Mouse (Mus musculus) mouse trophoblast stem cell (cell line): ENCODE results near the gene Prrxl1.

Experiments used
- in situ Hi-C, 2 experiments: fragments of 300-500 bp; cut with MseI, MboI; formaldehyde crosslinking; loops; 2 replicates in 1 of 2; 3 replicates in 1 of 2; pipeline ENCODE4 v1.15.1; 2025

The Prrxl1 gene

DNA sequence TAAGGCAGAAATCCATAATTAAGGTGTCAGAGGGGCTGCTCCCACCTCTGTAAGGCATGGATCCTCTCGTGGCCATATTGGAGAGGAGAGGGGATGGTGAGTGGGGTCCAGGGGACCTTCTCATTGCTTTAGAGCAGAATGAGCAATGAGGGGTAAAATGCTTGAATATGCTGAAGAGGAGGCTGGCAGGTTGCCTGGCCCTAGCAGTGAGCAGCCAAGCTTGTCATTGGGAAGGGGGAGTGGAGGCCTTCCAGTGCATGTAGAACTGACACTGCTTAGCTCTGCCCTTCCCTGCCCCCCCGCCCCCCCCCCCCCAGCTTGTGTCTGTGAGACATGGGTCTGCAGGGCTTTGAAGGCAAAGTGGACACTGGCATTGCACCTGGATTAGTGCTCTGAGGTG is 28.1 kb downstream of the Prrxl1 start:
- in situ Hi-C loops = no loop called here

DNA sequence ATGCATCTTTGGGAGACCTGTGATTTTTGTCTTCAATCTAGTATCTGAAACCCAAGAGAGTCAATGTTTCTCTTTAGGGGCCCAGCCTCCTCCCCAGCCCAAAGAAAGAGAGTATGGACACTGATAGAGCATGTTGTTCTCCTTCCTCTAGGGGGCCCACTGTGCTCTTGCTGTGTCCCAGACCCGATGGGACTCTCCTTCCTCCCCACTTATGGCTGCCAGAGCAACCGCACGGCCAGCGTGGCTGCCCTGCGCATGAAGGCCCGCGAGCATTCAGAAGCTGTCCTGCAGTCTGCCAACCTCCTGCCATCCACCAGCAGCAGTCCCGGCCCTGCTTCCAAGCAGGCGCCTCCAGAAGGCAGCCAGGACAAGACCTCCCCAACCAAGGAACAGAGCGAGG is 29.4 kb downstream of the Prrxl1 start:
- in situ Hi-C loops = no loop called here

- in situ Hi-C loops = no loop called here
These were observed 33.8 kb downstream of the Prrxl1 start for GRCm38 (mm10) chr14:32632908-32633600.

- in situ Hi-C loops = no loop called here
These were observed 34.9 kb downstream of the Prrxl1 start for GRCm38 (mm10) chr14:32634015-32634682.

GRCm38 (mm10) chr14:32638485-32638884 is 39.3 kb downstream of the Prrxl1 start:
- in situ Hi-C loops = no loop called here

GRCm38 (mm10) chr14:32659781-32660180 is 60.6 kb downstream of the Prrxl1 start:
- in situ Hi-C loops = no loop called here

GRCm38 (mm10) chr14:32663099-32663498 is 63.9 kb downstream of the Prrxl1 start:
- in situ Hi-C loops = no loop called here

GRCm38 (mm10) chr14:32673178-32673577 is 74.0 kb downstream of the Prrxl1 start:
- in situ Hi-C loops = no loop called here

GRCm38 (mm10) chr14:32678565-32678964 is 79.4 kb downstream of the Prrxl1 start:
- in situ Hi-C loops = no loop called here

DNA sequence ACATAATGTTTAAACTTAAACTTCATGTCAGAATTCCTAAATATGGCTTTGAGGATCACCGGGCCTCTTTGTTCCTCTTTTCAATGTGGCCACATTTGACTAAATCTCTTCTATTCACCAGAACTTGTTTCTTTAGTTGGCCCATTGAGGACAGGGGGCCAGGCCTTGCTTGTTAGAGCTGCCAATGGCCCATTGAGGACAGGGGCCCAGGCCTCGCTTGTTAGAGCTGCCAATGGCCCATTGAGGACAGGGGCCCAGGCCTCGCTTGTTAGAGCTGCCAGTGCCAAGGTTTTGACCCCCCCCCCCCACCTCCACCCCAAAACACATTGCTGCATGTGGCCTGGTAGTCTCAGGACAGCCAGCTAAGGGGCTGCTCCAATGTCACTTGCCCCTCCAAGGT is 82.4 kb downstream of the Prrxl1 start:
- in situ Hi-C loops = no loop called here

DNA sequence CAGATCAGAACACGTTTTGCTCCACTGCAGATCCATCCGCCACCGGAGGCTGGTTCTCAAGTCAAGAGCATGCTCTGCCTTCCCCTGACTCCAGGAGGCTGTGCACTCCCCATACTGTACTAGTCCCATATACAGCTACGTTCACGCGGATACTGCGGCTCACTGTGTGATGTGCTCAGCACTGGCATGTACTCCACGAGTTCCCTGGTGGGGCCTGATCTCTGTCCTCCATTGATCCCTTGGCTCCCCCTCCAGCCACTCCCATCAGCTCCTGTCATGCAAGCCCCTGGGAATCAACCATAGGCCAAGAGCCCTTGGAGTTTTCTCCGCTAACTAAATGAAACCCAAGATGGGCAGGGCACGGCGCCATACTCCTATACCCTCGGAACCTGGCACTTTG is 83.3 kb downstream of the Prrxl1 start:
- in situ Hi-C loops = no loop called here

GRCm38 (mm10) chr14:32683251-32683838 is 84.1 kb downstream of the Prrxl1 start:
- in situ Hi-C loops = no loop called here

GRCm38 (mm10) chr14:32683982-32684734 is 85.0 kb downstream of the Prrxl1 start:
- in situ Hi-C loops = no loop called here

DNA sequence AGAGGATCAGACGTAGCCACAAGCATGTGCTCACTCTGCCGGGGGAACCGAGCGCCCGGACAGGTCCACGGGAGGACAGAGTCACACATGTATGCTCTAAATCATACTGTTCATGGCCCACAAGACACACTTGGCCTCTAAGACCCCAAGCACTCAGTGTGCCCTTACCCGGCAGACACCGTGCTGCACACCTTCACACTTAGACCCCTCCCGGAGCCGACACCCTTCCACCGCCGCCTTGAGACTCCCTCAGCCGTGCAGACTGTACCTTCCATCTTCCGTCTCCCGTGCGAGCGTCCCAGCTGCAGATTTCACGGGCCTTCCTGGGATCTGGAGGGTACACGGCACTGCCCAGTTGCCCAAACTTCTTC is 85.5 kb downstream of the Prrxl1 start:
- in situ Hi-C loops = no loop called here

DNA sequence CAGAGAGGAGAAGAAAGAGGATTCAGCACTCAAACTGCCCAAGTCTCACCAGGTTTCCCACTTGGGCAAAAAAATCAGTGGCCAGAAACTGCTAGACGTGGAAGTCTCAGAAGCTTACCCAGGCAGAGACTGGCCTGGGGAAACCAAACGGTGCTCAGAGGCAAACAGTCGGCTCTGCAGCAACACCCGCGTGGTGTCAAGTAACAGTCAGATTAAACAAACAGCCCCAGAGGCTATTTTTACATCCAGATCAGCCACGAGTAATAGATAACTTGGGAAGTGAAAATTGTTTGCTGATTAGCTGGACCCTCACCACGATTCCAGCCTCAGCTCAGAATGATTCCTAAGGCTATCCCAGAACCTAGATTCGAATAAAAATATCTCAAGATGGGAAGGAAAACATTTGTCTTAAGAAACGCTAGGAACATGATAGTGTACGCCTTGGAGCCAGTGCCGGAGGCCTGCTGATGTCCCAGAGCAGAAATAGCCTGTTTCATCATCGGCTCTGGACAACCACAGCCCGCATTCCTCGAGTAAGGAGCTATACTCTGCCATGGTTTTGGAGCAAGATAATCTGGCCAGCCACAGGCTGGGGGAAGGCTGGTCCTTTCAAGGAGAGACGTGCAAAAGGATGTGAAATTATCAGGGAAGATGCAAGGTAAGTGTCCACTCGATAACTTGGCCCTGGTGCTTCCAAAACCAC is 86.1 kb downstream of the Prrxl1 start, which contains the start of gene 3425401B19Rik:
TSS of gene 3425401B19Rik (minus strand) at position 170 of the 703 bp plus-strand sequence.
- in situ Hi-C loops = no loop called here

GRCm38 (mm10) chr14:32695906-32696305 is 96.7 kb downstream of the Prrxl1 start:
- in situ Hi-C loops = no loop called here

DNA sequence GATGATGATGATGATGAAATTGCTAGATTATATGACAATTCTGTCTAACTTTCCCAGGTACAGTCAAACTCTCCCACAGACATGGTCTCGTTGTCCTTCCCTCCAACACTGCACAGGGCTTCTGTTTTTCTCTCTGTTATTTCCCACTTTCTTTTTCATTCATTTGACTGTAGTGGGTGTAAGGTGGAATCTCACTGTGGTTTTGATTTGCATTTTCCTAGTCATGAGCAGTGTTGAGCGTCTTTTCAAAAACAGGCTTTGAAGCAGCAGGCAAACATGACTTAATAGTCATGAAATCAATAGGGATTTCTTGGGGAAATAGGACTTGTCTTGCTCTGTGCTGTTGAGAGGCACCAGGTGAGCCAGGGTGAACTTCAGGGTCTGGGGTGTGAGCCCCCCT is 97.1 kb downstream of the Prrxl1 start:
- in situ Hi-C loops = no loop called here

DNA sequence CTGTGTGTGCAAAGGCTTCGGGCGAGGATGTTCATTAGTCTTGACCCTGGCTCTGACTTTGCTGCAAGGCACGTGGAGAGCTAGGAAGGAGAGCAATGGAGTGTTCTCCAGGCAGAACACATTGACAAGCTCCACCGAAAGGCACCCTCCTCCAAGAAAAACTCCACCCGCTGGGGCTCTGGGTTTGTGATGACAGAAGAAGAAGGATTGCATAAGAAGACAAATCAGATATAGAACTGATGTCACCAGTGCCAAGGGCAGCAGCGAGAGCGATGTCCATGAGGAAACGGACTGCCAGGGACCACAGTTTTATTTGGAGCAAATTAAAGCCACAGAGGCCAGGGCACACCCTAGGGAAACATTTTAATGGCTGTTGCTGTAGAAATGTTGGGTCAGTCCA is 98.6 kb downstream of the Prrxl1 start:
- in situ Hi-C loops = no loop called here

DNA sequence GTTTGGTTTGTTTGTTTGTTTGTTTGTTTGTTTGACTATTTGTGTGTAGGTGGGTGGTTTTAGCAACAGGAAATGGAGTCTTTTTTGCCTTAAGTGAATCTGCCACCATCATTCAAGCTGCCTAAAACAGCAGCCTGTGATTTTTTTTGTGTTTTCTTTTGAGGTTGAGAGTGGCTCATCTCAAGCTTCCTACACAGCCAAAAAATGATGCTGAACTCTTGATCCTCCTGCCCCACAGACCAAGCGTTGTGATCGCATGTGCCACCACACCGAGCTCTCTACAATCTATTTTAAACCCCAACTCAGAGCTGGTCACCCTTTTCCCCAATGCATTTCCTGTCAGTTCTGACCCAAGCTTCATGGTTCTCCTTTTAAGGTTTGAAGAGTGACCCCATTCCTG is 99.3 kb downstream of the Prrxl1 start:
- in situ Hi-C loops = no loop called here
